Mouse (Mus musculus) lung, embryonic 14.5 days (tissue): ENCODE results near the gene Aanat. TPM values are rescaled to one million over a fixed set of nuclear protein-coding genes. Genes with fewer than 3 reads are reported as not detected.

Source experiments
- ATAC-seq: fragments of 200-750 bp; cut with Nextera tagmentation; 2 replicates; pipeline ENCODE4 v1.8.0; 2017; ENCODE audit warnings: mild to moderate bottlenecking, moderate TSS enrichment, moderate library complexity; ENCODE audit not compliant: insufficient read depth
- DNase-seq: peaks from one replicate; pipeline ENCODE4 v3.0.0-alpha.2; 2015
- H3K27ac ChIP-seq: fragments of 300-500 bp; sonication (generic); 2 replicates; pipeline ENCODE4 v1.5.1; 2014; ENCODE audit warnings: low read depth, mild to moderate bottlenecking, moderate library complexity
- H3K27me3 ChIP-seq: fragments of 300-500 bp; sonication (generic); 2 replicates; pipeline ENCODE4 v1.6.1; 2014; ENCODE audit warnings: low read length, control low read depth; ENCODE audit not compliant: insufficient read depth
- H3K36me3 ChIP-seq: fragments of 300-500 bp; sonication (generic); 2 replicates; pipeline ENCODE4 v1.6.1; 2014; ENCODE audit warnings: control low read depth; ENCODE audit not compliant: insufficient read depth
- H3K4me1 ChIP-seq: fragments of 300-500 bp; sonication (generic); 2 replicates; pipeline ENCODE4 v1.6.1; 2014; ENCODE audit warnings: antibody characterized with exemption, control low read depth; ENCODE audit not compliant: insufficient read depth
- H3K4me2 ChIP-seq: fragments of 300-500 bp; sonication (generic); 2 replicates; pipeline ENCODE4 v1.6.1; 2014; ENCODE audit warnings: mild to moderate bottlenecking
- H3K4me3 ChIP-seq: fragments of 300-500 bp; sonication (generic); 2 replicates; pipeline ENCODE4 v1.5.1; 2014; ENCODE audit warnings: low read depth, low read length
- H3K9ac ChIP-seq: fragments of 300-500 bp; sonication (generic); 2 replicates; pipeline ENCODE4 v1.6.1; 2014
- H3K9me3 ChIP-seq: fragments of 300-500 bp; sonication (generic); 2 replicates; pipeline ENCODE4 v1.6.1; 2016; ENCODE audit warnings: low read depth, low read length, control low read depth
- CTCF ChIP-seq: IDR thresholded peaks from 2 replicates; pipeline ENCODE4 v1.5.1; 2016; ENCODE audit warnings: antibody characterized with exemption, low read depth
- WGBS: fragments of 180-500 bp; shearing (Covaris S2); extraction: QIAGEN DNeasy Blood & Tissue Kit; methylation state at CpG from one replicate; pipeline ENCODE4 v1.1.7; 2014; 5-methylcytosine and 5-hydroxymethylcytosine counted together
- polyA plus RNA-seq: library from polyadenylated mRNA; unstranded; fragments of >200 nt; fragmentation: Nextera tagmentation; extraction: Ambion mirVana; gene quantifications from 2 replicates; pipeline ENCODE4 v1.2.1, GENCODE M21; 2014

Aanat gene
- polyA plus RNA-seq, 1 experiment from 2014 or later: not detected

GRCm38 (mm10) chr11:116574982-116575381 is 11.2 kb upstream of the Aanat start:
- TF ChIP-seq CTCF: no peak
- H3K4me2 ChIP-seq: no peak overlapping the region
- no peak overlapping the region for H3K27ac ChIP-seq
- no peaks in the 10 kb centered on the region for H3K27me3 ChIP-seq
- no peak for ATAC-seq
- WGBS: 71% methylated on average over 6 of the region's 6 CpGs
- DNase-seq: no peak
- H3K9me3 ChIP-seq: no peaks in the 10 kb centered on the region
- H3K9ac ChIP-seq: no peak overlapping the region
- H3K4me3 ChIP-seq: no peak overlapping the region
- peaks cover 13% of the 10 kb centered on the region for H3K4me1 ChIP-seq
- H3K36me3 ChIP-seq: 0 out of 2 replicates have a peak, but pooled peaks cover 3% of the 10 kb centered on the region

- TF ChIP-seq CTCF: no peak
- no peak overlapping the region for H3K4me2 ChIP-seq
- H3K36me3 ChIP-seq: 0 out of 2 replicates have a peak, but pooled peaks cover 3% of the 10 kb centered on the region
- 80% methylated on average over 2 of the region's 2 CpGs for WGBS
- no peak overlapping the region for H3K4me3 ChIP-seq
- no peak overlapping the region for H3K9ac ChIP-seq
- no peak for ATAC-seq
- no peaks in the 10 kb centered on the region for H3K27me3 ChIP-seq
- peaks cover 13% of the 10 kb centered on the region for H3K4me1 ChIP-seq
- no peak for DNase-seq
- no peaks in the 10 kb centered on the region for H3K9me3 ChIP-seq
- no peak overlapping the region for H3K27ac ChIP-seq
Measured at GRCm38 (mm10) chr11:116575396-116575795, 10.8 kb upstream of the Aanat start.

DNA sequence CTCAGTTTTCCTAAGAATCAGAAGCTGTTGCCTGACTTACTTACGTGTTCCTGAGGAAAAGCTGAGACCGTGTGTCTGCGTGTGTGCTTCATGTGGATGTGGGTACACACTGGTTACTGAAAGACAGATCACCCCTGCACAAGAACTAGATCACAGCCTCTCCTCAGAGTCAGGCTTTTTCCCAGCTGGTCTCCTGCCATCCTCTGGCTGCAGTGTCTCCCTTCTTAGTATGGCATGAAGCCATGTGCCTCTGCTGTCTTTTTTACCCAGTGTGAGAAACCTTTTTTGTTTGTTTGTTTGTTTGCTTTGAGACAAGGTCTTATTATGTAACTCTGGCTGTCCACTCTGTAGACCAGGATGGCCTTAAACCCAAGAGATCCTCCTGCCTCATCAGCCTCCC is 7.0 kb upstream of the Aanat start:
- 0 out of 2 replicates have a peak, but pooled peaks cover 3% of the 10 kb centered on the region for H3K36me3 ChIP-seq
- no peaks in the 10 kb centered on the region for H3K4me1 ChIP-seq
- no peak overlapping the region for H3K4me3 ChIP-seq
- no peak overlapping the region for H3K9ac ChIP-seq
- 87% methylated on average over 3 of the region's 3 CpGs for WGBS
- 0 out of 2 replicates have a peak overlapping the region, but pooled peaks have one; percentile 4 for H3K4me2 ChIP-seq
- DNase-seq (no peak), ATAC-seq (no peak)
- no peak for TF ChIP-seq CTCF
- no peaks in the 10 kb centered on the region for H3K9me3 ChIP-seq
- H3K27ac ChIP-seq: no peak overlapping the region
- no peaks in the 10 kb centered on the region for H3K27me3 ChIP-seq

DNA sequence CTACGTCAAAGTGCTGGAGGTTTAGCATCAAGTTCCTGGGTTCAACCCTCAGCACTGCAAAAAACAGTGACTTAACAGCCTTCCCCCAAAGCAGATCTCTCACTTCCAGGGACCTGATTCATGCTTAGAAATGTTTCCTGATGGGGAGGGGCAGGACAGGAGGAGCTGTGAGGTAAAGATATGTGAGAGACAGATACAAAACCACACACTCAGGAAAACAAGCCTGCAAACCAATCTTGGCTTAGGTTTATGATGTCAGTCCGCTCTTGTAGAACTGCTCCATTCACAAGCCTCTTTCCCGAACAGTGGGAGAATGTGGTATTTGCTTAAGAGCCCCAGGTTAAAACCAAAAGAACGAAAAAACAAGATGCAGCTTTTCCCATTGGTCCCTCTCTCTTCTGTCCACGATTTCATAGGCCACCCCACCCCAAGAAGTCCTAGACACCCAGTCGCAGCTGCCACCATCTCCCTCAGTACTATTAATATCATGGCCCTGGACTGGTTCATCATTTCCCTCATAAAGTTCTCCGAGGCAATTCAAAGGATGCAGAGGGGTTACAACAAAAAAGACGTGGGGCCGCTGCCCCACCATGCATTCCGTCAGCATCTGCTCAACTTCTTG is 6.1 kb upstream of the Aanat start:
- peak overlapping the region; percentile 92 for H3K4me2 ChIP-seq
- H3K4me1 ChIP-seq: no peaks in the 10 kb centered on the region
- DNase-seq (no peak), ATAC-seq (no peak)
- TF ChIP-seq CTCF: no peak
- 0 out of 2 replicates have a peak, but pooled peaks cover 3% of the 10 kb centered on the region for H3K36me3 ChIP-seq
- peak overlapping the region; percentile 94 for H3K4me3 ChIP-seq
- no peak overlapping the region for H3K27ac ChIP-seq
- H3K27me3 ChIP-seq: no peaks in the 10 kb centered on the region
- H3K9ac ChIP-seq: peak overlapping the region; percentile 89
- H3K9me3 ChIP-seq: no peaks in the 10 kb centered on the region
- WGBS: 22% methylated on average over 10 of the region's 10 CpGs

- Histone ChIP-seq H3K27me3 (no peaks in the 10 kb centered on the region), H3K9me3 (no peaks in the 10 kb centered on the region), H3K9ac (peak overlapping the region; percentile 89), H3K4me1 (no peaks in the 10 kb centered on the region), H3K27ac (peak overlapping the region; percentile 69), H3K4me3 (peak overlapping the region; percentile 94), H3K4me2 (peak overlapping the region; percentile 92), H3K36me3 (0 out of 2 replicates have a peak, but pooled peaks cover 3% of the 10 kb centered on the region)
- DNase-seq (peak; percentile 60), ATAC-seq (peak; percentile 83)
- WGBS: under 1% methylated on average over 75 of the region's 91 CpGs
- TF ChIP-seq CTCF: no peak
Measured at GRCm38 (mm10) chr11:116580711-116581375, 5.4 kb upstream of the Aanat start.

- peak within 1 kb of the TSS; percentile 92 for H3K4me2 ChIP-seq
- DNase-seq: peak; percentile 91
- peak within 1 kb of the TSS; percentile 94 for H3K4me3 ChIP-seq
- no peaks in the 10 kb centered on the region for H3K4me1 ChIP-seq
- H3K9ac ChIP-seq: peak within 1 kb of the TSS; percentile 89
- no peaks in the 10 kb centered on the region for H3K9me3 ChIP-seq
- peak; percentile 60 for TF ChIP-seq CTCF
- 2% methylated on average over 42 of the region's 51 CpGs for WGBS
- H3K27me3 ChIP-seq: no peaks in the 10 kb centered on the region
- peak; percentile 90 for ATAC-seq
- H3K27ac ChIP-seq: peak within 1 kb of the TSS; percentile 69
- H3K36me3 ChIP-seq: 0 out of 2 replicates have a peak, but pooled peaks cover 3% of the 10 kb centered on the region
Measured at GRCm38 (mm10) chr11:116581376-116581814, 4.8 kb upstream of the Aanat start, which contains the start of gene Ube2o. TSS of gene Ube2o (minus strand) at chr11:116581447.

GRCm38 (mm10) chr11:116585682-116586081 is 550 bp upstream of the Aanat start:
- WGBS: 54% methylated on average over 6 of the region's 6 CpGs
- H3K4me2 ChIP-seq: no peak overlapping the region
- TF ChIP-seq CTCF: no peak
- ATAC-seq (no peak), DNase-seq (peak; percentile 23)
- no peaks in the 10 kb centered on the region for H3K4me1 ChIP-seq
- H3K36me3 ChIP-seq: no peaks in the 10 kb centered on the region
- no peak overlapping the region for H3K9ac ChIP-seq
- peaks cover 8% of the 10 kb centered on the region; the same call in 1 of the 2 replicates for H3K27me3 ChIP-seq
- H3K9me3 ChIP-seq: no peaks in the 10 kb centered on the region
- H3K4me3 ChIP-seq: no peak overlapping the region
- no peak overlapping the region for H3K27ac ChIP-seq
